Mouse (Mus musculus): ENCODE measurements at regions not wholly inside any gene's neighbourhood (a gene's known extent, or its start where the extent isn't known, plus 50 kb on each side); places are given as distances from the start of the nearest gene placed in this dataset.

DNA sequence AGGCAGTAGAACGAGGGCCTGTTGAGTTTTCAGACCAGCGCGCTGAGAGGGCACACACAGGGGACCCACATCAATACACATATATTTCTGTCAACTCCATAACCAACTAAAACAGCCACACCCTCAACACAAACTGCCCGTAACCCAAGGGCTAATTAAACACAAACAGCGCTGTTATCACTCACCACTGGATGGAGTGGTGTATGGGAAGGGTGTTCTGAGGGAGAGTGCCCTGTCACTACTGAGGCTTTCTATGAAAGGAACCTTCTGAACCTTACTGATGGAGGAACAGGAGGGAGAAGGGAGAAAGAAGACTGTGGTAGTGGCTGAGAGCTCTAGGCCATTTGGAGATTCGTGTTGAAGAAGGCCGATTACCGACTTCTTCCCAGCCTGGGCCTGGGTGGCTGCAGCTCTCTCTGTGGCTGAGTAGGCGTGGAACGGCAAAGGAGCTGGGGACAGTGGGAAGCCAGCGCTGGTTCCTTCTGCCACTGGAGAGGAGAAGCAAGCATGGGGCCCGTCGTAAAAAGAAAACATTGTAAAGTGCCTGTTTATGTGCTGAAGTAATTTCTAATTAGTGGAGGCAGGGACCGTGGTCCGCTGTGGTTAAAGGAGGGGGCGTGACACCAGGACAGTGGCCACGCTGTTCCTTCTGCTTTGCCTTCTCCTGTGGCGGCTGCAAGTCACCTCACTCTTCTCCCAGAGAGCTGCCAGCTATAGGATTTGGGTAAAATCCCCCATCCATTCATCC lies 165.3 kb downstream of the Npr3 start:
- TF ChIP-seq CTCF (IDR thresholded peaks at IDR 0.05; ENCODE audit: low read depth), result no peak
- no peak for TF ChIP-seq EP300 (IDR thresholded peaks at IDR 0.05; ENCODE audit: low read depth)
